9 mouse cellular contexts compared by ENCODE assay signal in the genomic region with DNA sequence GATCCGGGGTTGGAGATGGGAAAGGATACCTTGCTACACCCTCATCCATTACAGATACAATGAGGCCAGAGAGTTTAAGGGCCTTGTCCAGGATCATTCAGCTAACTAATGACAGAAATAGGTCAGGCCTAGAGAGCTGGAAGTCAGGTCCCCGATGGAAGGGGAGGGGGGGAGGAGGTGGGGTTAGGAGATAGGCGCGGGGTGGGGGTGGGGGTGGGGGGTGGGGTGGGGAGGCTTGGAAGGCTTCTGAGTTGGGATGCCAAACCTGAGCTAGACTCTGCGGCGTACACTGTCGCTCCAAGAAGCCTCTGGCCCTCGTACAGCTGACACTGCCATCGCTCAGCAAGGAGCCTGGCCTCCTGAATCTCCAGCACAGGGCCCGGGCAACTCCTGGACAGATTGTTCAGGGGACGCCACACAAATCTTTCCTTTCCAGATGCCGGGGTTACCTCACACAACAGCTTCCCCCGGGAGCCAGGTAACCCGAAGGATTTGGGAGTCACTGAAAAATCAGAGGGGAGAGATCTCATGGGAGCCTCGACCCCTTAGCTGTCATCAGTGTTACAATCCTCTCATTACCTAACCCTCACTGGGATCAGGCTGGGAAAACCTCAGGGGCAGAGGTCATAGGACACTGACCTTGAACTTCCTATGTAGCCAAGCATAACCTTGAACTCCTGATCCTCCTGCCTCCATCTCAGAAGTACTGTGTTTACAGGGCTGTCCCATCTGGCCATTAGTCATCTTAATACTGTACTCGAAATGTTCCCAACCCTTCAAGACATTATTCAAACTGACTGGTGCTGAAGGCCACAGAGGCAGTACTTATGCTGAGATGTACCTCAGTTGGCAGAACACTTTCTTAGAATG. TPM values are rescaled to one million over a fixed set of nuclear protein-coding genes. Genes with fewer than 3 reads are reported as not detected.
DNase-seq lines count a peak whose midpoint lies in the region; ATAC-seq and TF ChIP-seq lines count a peak whose summit lies in the region.
"Had no signal": no experiment of that assay in that cellular context is flagged by ENCODE, and none has a peak within 500 bp of the region (broad histone marks: within the 10 kb centered on the region; RNA-seq: fewer than 3 reads in every experiment).

No protein-coding gene starts in this region.

- H3K9ac ChIP-seq in ES-Bruce4 (ENCODE audit: low read depth, poor library complexity, severe bottlenecking), result peak overlapping the region; percentile 57
- peak overlapping the region; percentile 78 for H3K9ac ChIP-seq in forebrain, embryonic 12.5 days
- H3K9ac ChIP-seq in liver, embryonic 13.5 days, result no peak overlapping the region

- no peaks in the 10 kb centered on the region for H3K9me3 ChIP-seq in ES-Bruce4 (replicated peaks; ENCODE audit: control insufficient read depth, insufficient read depth, low read length, poor library complexity, severe bottlenecking)
- no peaks in the 10 kb centered on the region for H3K9me3 ChIP-seq in forebrain, embryonic 12.5 days
- no peaks in the 10 kb centered on the region for H3K9me3 ChIP-seq in liver, embryonic 13.5 days (replicated peaks)

- H3K4me3 ChIP-seq in ES-Bruce4 (ENCODE audit: low read depth, low read length), result peak overlapping the region; percentile 70
- peak overlapping the region; percentile 45 for H3K4me3 ChIP-seq in forebrain, embryonic 12.5 days (replicated peaks)
- H3K4me3 ChIP-seq in liver, embryonic 13.5 days (replicated peaks), result no peak overlapping the region

- no peak for TF ChIP-seq CTCF in ES-Bruce4 (IDR thresholded peaks at IDR 0.05; ENCODE audit: low read depth, low read length)

- H3K4me1 ChIP-seq in ES-Bruce4 (ENCODE audit: control insufficient read depth, insufficient read depth, low read length), result peaks cover 9% of the 10 kb centered on the region
- peaks cover 30% of the 10 kb centered on the region for H3K4me1 ChIP-seq in forebrain, embryonic 12.5 days
- peaks cover 17% of the 10 kb centered on the region for H3K4me1 ChIP-seq in liver, embryonic 13.5 days (replicated peaks)

- no peaks in the 10 kb centered on the region for H3K36me3 ChIP-seq in ES-Bruce4 (ENCODE audit: control insufficient read depth, insufficient read depth, low read length, poor library complexity, severe bottlenecking)
- no peaks in the 10 kb centered on the region for H3K36me3 ChIP-seq in forebrain, embryonic 12.5 days (replicated peaks)
- no peaks in the 10 kb centered on the region for H3K36me3 ChIP-seq in liver, embryonic 13.5 days

- DNase-seq in embryo, embryonic 10 days (ENCODE audit: low spot score), result peak; percentile 22
- DNase-seq in embryo, embryonic 11 days, result no peak
- DNase-seq in liver, embryonic 13.5 days, result no peak
- DNase-seq in c-Kit-positive CD71-positive TER-119-positive erythroid progenitor cells, embryonic 14.5 days (ENCODE audit: low spot score), result no peak
- no peak for DNase-seq in adrenal gland, postnatal 14 days
- DNase-seq in gastrocnemius, postnatal 25 days, result no peak

- no peak for ATAC-seq in forebrain, embryonic 12.5 days (ENCODE audit: low FRiP score)
- ATAC-seq in liver, embryonic 13.5 days (ENCODE audit: low read depth), result no peak

- peak overlapping the region; percentile 98 for H3K27ac ChIP-seq in ES-Bruce4 (ENCODE audit: insufficient read depth, low read length)
- H3K27ac ChIP-seq in forebrain, embryonic 12.5 days, result peak overlapping the region; percentile 99
- H3K27ac ChIP-seq in liver, embryonic 13.5 days, result no peak overlapping the region

- 22% methylated on average over 15 of the region's 16 CpGs for WGBS in forebrain, embryonic 12.5 days
- 57% methylated on average over 16 of the region's 16 CpGs for WGBS in liver, embryonic 13.5 days (ENCODE audit: insufficient replicate concordance)

- peak overlapping the region; percentile 70 for H3K4me2 ChIP-seq in forebrain, embryonic 12.5 days
- peak overlapping the region; percentile 91 for H3K4me2 ChIP-seq in liver, embryonic 13.5 days

- no peaks in the 10 kb centered on the region for H3K27me3 ChIP-seq in ES-Bruce4 (ENCODE audit: control insufficient read depth, insufficient read depth, low read length, poor library complexity, severe bottlenecking)
- peaks cover 17% of the 10 kb centered on the region for H3K27me3 ChIP-seq in forebrain, embryonic 12.5 days
- peaks cover 31% of the 10 kb centered on the region for H3K27me3 ChIP-seq in liver, embryonic 13.5 days
- H3K27me3 ChIP-seq: CH12.LX had no signal

- no peak for TF ChIP-seq EP300 in ES-Bruce4 (IDR thresholded peaks at IDR 0.05; ENCODE audit: insufficient read depth, low read depth, low read length)

- no peak for TF ChIP-seq POLR2A in ES-Bruce4 (IDR thresholded peaks at IDR 0.05; ENCODE audit: insufficient read depth, low read length)

RNA-seq across cellular contexts. Expression of gene Lag3, which starts 6.3 kb away (rescaled TPM):
- polyA plus RNA-seq in ES-Bruce4 (2011; ENCODE audit: insufficient read depth, insufficient read length, low read depth, missing spikeins), result 4.0 and 5.9 TPM in 2 replicates
- 2.0 and 3.0 TPM in 2 replicates for polyA plus RNA-seq in forebrain, embryonic 12.5 days (2016; fragmentation: Nextera tagmentation; extraction: Ambion mirVana)
- 0.14 and 0.18 TPM in 2 replicates for polyA plus RNA-seq in liver, embryonic 13.5 days (2015; fragmentation: Nextera tagmentation; extraction: Ambion mirVana)
- total RNA-seq in adrenal gland, postnatal 14 days (2021), result 1.5 and 2.5 TPM in 2 replicates
- total RNA-seq in gastrocnemius, postnatal 25 days (2021), result under 1 TPM in 1 of 2 experiments, not detected in 1; 0.51 TPM

RNA-seq across cellular contexts. Expression of gene Ptms, which starts 14.7 kb away (rescaled TPM):
- 382 and 383 TPM in 2 replicates for polyA plus RNA-seq in ES-Bruce4 (2011; ENCODE audit: insufficient read depth, insufficient read length, low read depth, missing spikeins)
- 516 and 526 TPM in 2 replicates for polyA plus RNA-seq in forebrain, embryonic 12.5 days (2016; fragmentation: Nextera tagmentation; extraction: Ambion mirVana)
- 42.3 and 47.6 TPM in 2 replicates for polyA plus RNA-seq in liver, embryonic 13.5 days (2015; fragmentation: Nextera tagmentation; extraction: Ambion mirVana)
- total RNA-seq in adrenal gland, postnatal 14 days (2021), result 917 and 925 TPM in 2 replicates
- total RNA-seq in gastrocnemius, postnatal 25 days (2021), result 100 to 1,000 TPM; 126 to 152 TPM

RNA-seq across cellular contexts. Expression of gene Cd4, which starts 17.2 kb away (rescaled TPM):
- polyA plus RNA-seq in ES-Bruce4 (2011; ENCODE audit: insufficient read depth, insufficient read length, low read depth, missing spikeins), result not detected in 2 replicates
- 0.12 and 0.14 TPM in 2 replicates for polyA plus RNA-seq in forebrain, embryonic 12.5 days (2016; fragmentation: Nextera tagmentation; extraction: Ambion mirVana)
- polyA plus RNA-seq in liver, embryonic 13.5 days (2015; fragmentation: Nextera tagmentation; extraction: Ambion mirVana), result 0.17 TPM in 1 of 2 replicates, not detected in the other
- total RNA-seq in adrenal gland, postnatal 14 days (2021), result 1.4 and 13.0 TPM in 2 replicates
- 1 to 10 TPM in 1 of 2 experiments, not detected in 1; 1.2 TPM for total RNA-seq in gastrocnemius, postnatal 25 days (2021)

RNA-seq across cellular contexts. Expression of gene Mlf2, which starts 26.0 kb away (rescaled TPM):
- polyA plus RNA-seq in ES-Bruce4 (2011; ENCODE audit: insufficient read depth, insufficient read length, low read depth, missing spikeins), result 263 and 294 TPM in 2 replicates
- polyA plus RNA-seq in forebrain, embryonic 12.5 days (2016; fragmentation: Nextera tagmentation; extraction: Ambion mirVana), result 445 and 449 TPM in 2 replicates
- polyA plus RNA-seq in liver, embryonic 13.5 days (2015; fragmentation: Nextera tagmentation; extraction: Ambion mirVana), result 129 and 134 TPM in 2 replicates
- total RNA-seq in adrenal gland, postnatal 14 days (2021), result 274 and 276 TPM in 2 replicates
- total RNA-seq in gastrocnemius, postnatal 25 days (2021), result 100 to 1,000 TPM; 207 to 210 TPM

RNA-seq across cellular contexts. Expression of gene Gpr162, which starts 41.4 kb away (rescaled TPM):
- 2.4 and 3.2 TPM in 2 replicates for polyA plus RNA-seq in ES-Bruce4 (2011; ENCODE audit: insufficient read depth, insufficient read length, low read depth, missing spikeins)
- polyA plus RNA-seq in forebrain, embryonic 12.5 days (2016; fragmentation: Nextera tagmentation; extraction: Ambion mirVana), result 9.9 and 10.2 TPM in 2 replicates
- 0.08 and 0.14 TPM in 2 replicates for polyA plus RNA-seq in liver, embryonic 13.5 days (2015; fragmentation: Nextera tagmentation; extraction: Ambion mirVana)
- 1.6 and 2.3 TPM in 2 replicates for total RNA-seq in adrenal gland, postnatal 14 days (2021)
- under 1 TPM; 0.23 to 0.32 TPM for total RNA-seq in gastrocnemius, postnatal 25 days (2021)
